7 mouse cellular contexts compared by ENCODE assay signal in genomic region chr13:45637324-45637723, GRCm38 (mm10).
DNase-seq lines count a peak whose midpoint lies in the region; ATAC-seq lines count a peak whose summit lies in the region.

No protein-coding gene starts in this region.

- H3K27me3 ChIP-seq in kidney, embryonic 14.5 days (ENCODE audit: control insufficient read depth, insufficient read depth, low read length): no peaks in the 10 kb centered on the region

- peak; percentile 63 for DNase-seq in kidney, adult 18-20 months
- peak; percentile 10 for DNase-seq in CD4-positive helper T cell, adult 2 months (ENCODE audit: low read depth, low spot score)
- DNase-seq in MEL-GATA-1-ER (ENCODE audit: extremely low read depth, low read depth): peak; percentile 18
- DNase-seq in forelimb bud, embryonic 11.5 days (ENCODE audit: low read depth, low spot score): peak; percentile 37
- peak; percentile 73 for DNase-seq in lung, postnatal 10 days
- DNase-seq in frontal cortex, postnatal 14 days (ENCODE audit: low spot score in 2 of 2): no peak

- H3K27ac ChIP-seq in kidney, embryonic 14.5 days (ENCODE audit: low read depth, low read length): no peak overlapping the region

- H3K9me3 ChIP-seq in kidney, embryonic 14.5 days (ENCODE audit: control insufficient read depth, low read length): no peaks in the 10 kb centered on the region

- no peak for ATAC-seq in kidney, embryonic 14.5 days (ENCODE audit: low FRiP score, low TSS enrichment)

- H3K4me1 ChIP-seq in kidney, embryonic 14.5 days (ENCODE audit: control insufficient read depth, insufficient read depth, low read length): no peaks in the 10 kb centered on the region

- no peak overlapping the region for H3K4me3 ChIP-seq in kidney, embryonic 14.5 days (ENCODE audit: low read length)

- 52% methylated on average over 8 of the region's 8 CpGs for WGBS in kidney, embryonic 14.5 days

- H3K4me2 ChIP-seq in kidney, embryonic 14.5 days (replicated peaks; ENCODE audit: low read depth, low read length): no peak overlapping the region

- H3K9ac ChIP-seq in kidney, embryonic 14.5 days (ENCODE audit: low read depth, low read length): no peak overlapping the region

- no peaks in the 10 kb centered on the region for H3K36me3 ChIP-seq in kidney, embryonic 14.5 days (ENCODE audit: control insufficient read depth, insufficient read depth, low read length)

Comparison
In these comparisons a context has a peak if more than half of its experiments do, and no peak if none do; other contexts are left out.
1. DNase-seq: peak in kidney, adult 18-20 months (single experiment), CD4-positive helper T cell, adult 2 months (single experiment), MEL-GATA-1-ER (single experiment), forelimb bud, embryonic 11.5 days (single experiment) and lung, postnatal 10 days (single experiment); none in frontal cortex, postnatal 14 days (0 of 2).